Mouse (Mus musculus) megakaryocyte, embryonic 14.5 days (primary cell): ENCODE measurements around the gene Pank3.

Experiments used
- FLI1 ChIP-seq: IDR thresholded peaks from 2 replicates; pipeline ENCODE4 v1.6.1; 2012; ENCODE audit warnings: low read length, inconsistent platforms, mixed read lengths
- GATA1 ChIP-seq: IDR thresholded peaks from 3 replicates; pipeline ENCODE4 v1.6.1; 2012; ENCODE audit warnings: mixed read lengths, low read length, inconsistent platforms, borderline replicate concordance

DNA sequence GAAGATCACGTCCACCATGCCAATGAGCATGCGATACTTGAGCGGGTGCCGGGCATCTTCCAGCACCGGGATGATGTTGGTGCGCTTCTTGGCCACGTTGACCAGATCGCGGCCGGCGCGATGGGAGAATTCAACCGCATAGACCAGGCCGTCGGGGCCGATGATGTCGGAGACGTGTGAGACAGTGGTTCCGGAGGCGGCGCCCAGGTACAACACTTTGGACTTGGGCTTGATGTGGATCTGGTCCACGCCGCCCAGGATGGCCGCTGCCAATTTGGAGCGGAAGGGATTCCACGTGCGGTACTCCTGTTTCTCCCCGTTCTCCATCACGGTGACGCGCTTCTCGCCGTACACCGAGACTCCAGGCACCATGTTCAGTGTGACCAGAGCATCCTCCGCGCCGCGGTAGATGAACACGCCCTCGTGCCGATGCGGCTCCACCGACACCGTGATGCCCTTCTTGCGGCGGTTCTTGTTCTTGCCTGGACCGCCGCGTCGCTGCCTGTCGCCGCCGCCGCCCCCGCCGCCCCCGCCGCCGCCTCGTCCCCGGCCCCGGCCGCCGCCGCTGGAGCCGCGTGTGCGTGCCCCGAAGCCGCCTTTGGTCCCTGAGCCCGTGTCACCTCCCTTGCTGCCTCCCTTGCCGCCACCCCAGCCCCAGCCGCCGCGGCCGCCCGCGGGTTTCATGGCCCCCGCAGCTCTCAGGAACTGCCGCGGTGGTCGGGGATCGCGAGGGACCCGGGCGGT is 28.6 kb downstream of the Pank3 start:
- TF ChIP-seq FLI1 (no peak), GATA1 (no peak)
